Mouse (Mus musculus) adrenal gland (tissue): ENCODE data around the gene Sema3b.

ENCODE experiments used
- intact Hi-C: fragments of 180-260 bp; cut with DNase I; formaldehyde crosslinking; loops from one replicate; pipeline ENCODE4 v1.15.1; 2025
- long read RNA-seq, 2 experiments: library from polyadenylated mRNA; unstranded; transcript quantifications; one replicate each; pipeline ENCODE4 v2.0.0; 2020; ENCODE audit warnings: borderline replicate concordance in 1 of 2; ENCODE audit not compliant: insufficient replicate concordance in 1 of 2

The Sema3b gene
- long read RNA-seq, experiment 1, partial matches to known transcripts, result 1 of 2 reads
- long read RNA-seq, experiment 1, other reads (novel, unspliced or antisense), result 0 of 2 reads
- long read RNA-seq, experiment 2, partial matches to known transcripts, result 1 of 2 reads
- long read RNA-seq, experiment 2, other reads (novel, unspliced or antisense), result 1 of 2 reads

DNA sequence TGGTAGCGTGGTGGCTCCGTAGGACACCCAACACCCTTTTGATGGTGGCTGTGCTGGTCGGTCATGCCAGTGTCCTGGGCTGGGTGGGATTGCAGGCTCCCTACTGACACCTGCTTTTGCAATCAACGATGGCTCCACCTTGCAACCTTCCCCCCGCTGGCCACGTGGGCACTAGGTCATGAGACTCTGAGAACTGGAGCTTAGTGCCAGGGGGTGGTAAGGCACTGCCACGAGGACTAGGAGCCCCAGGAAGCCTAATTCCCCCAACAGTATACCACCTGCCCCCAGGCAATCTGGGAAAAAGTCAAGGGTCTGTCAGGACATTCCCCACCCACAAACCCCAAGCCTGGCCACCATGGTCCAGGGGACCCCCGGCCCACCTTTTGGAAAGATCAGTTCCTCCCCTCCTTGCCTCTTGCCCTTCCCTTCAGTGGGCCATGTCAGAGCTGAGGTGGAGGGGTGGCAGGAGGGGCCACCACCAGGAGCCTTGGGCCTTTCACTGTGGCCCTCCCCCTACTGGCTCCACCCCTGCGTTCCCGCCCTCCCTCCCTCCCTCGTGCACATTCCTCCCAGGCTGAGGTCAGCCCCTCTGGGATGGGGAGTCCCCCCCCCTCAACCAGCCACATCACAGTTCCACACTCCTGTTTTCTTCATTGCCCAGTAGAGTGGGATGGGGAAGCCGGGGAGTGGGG is at the start of gene Sema3b:
Gene Sema3b (minus strand): TSS at position 489 of the 692 bp plus-strand sequence.
- intact Hi-C loops, result no loop called here

DNA sequence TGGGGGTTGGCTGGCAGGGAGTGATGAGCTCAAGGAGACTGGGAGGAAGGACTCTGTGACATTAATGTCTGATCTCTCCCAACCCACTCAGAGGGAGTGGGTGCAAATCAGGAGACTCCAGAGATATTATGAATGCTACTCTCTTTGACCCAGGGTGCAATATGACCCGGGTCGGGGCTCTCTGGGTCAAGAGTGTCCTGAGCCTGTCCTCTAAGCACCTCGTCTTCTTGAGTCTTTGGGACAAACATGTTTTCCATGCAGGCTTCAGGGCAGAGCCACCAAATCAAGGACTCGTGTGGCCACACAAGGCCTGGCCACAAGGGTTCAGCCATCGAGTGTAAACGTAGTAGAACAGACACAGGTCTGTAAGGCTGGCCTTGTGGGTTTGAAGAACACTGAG is 49.1 kb upstream of the Sema3b start:
- intact Hi-C loops, result no loop called here

GRCm38 (mm10) chr9:107657144-107657543 is 48.1 kb upstream of the Sema3b start:
- intact Hi-C loops, result no loop called here

DNA sequence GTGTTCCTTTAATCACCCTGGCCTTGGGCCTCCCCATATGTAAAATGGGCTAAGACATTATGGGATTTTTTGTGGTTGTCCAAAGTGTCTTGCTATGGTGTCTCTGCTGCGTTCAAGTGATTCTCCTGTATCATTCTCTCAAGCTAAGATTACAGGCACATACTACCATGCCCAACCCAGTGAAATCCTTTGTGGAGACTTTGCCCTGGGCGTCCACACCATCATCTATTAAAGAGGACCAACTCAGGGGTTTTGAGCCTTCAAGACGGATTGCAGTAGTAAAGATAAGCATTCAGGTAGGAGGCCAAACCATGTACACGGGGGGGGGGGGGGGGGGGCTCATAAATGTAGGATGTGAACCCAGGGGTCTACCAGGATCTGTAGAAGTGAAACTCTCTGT is 45.6 kb upstream of the Sema3b start:
- intact Hi-C loops, result no loop called here

- intact Hi-C loops, result no loop called here
Measured at GRCm38 (mm10) chr9:107653474-107653873, 44.4 kb upstream of the Sema3b start.

DNA sequence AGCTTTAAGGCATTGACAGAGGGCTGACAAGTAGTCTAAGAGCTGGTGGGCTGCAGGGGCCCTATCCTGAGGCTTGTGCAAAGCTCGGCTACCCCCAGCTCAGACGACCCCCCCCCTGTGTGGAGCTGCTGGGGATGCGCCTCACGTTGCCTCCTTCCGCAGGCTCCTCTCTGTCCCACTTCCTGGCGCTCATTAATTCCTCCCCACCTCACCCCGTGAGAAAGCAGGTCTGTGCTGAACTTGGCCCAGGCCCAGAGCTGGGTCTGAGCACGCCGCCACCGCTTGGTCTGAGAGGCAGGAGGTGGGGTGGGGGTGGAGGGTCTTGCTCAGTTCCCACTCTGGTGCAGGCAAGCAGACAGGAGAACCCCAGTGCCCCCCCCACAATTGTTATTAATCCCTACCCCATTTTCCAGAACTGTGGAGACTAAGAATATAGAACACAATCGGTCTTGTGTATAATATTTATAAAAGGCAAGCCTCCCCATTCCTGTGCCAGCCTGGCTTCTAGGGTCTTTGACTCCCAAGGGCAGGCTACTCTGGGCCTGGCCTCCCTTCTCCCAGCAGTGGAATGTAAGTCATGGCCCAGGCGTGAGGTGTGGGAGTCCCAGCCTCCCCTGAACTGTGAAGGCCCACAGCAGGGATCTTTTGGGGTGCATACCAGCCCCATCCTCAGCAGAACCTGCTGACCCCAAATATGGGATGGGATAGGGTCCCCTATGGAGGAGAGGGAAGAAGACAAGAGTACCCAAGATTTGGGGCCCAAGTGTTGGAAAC is 41.9 kb upstream of the Sema3b start:
- intact Hi-C loops, result no loop called here

DNA sequence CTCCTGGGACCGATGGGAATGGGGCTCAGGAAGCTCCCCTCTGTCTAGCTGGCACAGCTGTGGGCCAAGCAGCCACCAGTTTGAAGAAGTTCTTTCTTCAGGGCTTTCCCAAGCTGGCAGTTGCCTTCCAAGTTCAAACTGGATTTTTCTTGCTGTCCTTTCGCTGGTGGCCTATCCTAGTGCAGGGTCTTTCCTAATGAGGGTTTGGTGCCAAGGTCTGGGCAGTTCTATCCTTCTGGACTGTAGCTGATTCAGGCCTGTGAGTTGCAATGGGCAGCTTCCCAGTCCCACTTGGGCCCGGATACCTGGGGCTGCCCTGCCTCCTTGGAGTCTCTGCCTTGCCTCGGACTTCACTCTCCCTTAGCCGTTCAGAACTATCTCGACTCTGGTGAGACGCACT is 41.2 kb upstream of the Sema3b start:
- intact Hi-C loops, result no loop called here

GRCm38 (mm10) chr9:107648767-107649166 is 39.7 kb upstream of the Sema3b start:
- intact Hi-C loops, result no loop called here

- intact Hi-C loops, result no loop called here
Measured at GRCm38 (mm10) chr9:107646975-107647374, 37.9 kb upstream of the Sema3b start.

DNA sequence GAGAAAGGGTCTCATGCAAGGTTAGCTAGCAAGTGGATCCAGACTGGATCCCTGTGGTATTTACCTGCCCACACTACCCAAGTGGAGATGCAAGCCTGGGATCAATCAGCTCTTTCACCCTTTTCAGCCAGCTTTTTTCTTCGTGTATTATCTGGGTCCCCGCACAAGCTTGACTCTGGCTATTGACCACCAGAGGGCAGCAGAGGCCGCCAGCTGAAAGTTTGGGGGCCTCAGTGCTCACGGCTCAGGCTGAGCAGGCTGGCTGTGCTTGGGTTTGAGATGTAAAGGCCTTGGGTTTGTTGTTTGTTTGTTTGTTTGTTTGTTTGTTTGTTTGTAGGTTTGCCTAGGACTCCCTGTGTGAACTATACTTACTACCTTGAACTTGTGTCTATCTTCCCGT is 36.5 kb upstream of the Sema3b start:
- intact Hi-C loops, result loop anchor here (1.0 kb wide), 2 partner anchors 31 to 43 kb away; no protein-coding TSS in a partner anchor

- intact Hi-C loops, result loop anchor here (1.0 kb wide), 2 partner anchors 31 to 43 kb away; no protein-coding TSS in a partner anchor
Measured at GRCm38 (mm10) chr9:107645153-107645510, 36.1 kb upstream of the Sema3b start.

DNA sequence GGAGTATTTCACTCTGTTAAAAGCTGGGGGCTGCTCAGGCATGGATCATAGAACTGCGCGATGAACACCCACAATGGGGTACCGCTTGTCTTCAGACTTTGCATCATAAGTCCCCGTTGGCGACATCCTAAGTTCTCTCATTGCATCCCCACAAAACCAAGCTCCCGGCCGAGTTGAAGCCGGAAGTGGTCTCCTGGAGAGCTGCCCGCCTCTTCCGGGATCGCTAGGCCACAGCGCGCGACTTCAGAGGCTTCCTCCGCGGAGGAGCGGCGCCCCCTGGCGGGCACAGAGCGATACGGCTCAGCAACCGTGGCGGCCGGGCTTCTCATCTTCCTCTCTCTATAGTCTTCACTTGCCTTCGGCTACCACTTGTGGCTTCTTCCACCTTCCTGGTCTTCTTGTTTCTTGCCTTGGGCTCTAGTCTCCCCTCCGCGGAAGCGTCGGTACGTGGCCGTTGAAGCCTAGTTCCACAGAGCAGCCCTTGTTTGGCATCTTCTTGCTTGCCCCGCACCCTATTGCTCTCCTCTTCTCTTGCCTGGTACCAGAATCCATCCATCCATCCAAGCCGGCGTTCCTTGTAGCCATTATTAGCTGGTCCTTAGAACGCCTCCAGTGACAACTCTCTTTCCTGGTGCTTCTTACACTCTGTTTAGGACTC is 35.6 kb upstream of the Sema3b start:
- intact Hi-C loops, result loop anchor here (1.0 kb wide), 2 partner anchors 32 to 42 kb away; no protein-coding TSS in a partner anchor

DNA sequence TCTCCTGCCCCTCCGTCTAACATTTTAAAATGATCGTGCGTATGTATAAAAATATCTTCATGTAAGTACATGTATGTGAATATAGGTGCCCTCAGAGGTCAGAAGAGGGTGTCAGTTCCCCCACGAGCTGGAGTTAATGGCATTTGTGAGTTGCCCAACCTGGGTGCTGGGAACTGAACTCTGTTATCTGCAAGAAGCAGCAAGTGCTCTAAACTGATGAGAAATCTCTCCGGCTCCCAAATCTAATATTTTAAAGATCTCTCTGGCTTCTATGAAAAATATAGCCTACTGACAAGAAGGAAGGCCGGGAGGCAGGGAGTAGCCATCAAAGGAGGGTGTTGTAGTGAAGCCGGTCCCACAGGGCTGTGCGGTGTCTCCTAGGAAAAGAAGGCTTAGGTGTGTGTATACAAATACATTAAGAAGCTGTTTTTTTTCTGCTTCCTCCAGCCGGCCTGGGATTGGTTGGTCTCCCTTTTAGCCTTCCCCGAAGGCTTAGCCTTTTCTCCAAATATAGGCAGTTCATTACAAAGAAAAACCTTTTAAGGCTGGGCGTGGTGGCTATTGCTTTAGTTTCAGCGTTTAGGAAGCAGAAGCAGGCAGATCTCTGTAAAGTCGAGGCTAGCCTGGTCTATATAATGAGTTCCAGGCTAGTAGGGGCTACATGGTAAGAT is 34.6 kb upstream of the Sema3b start:
- intact Hi-C loops, result no loop called here

GRCm38 (mm10) chr9:107641666-107642065 is 32.6 kb upstream of the Sema3b start:
- intact Hi-C loops, result no loop called here

GRCm38 (mm10) chr9:107640257-107640772 is 31.3 kb upstream of the Sema3b start:
- intact Hi-C loops, result no loop called here

DNA sequence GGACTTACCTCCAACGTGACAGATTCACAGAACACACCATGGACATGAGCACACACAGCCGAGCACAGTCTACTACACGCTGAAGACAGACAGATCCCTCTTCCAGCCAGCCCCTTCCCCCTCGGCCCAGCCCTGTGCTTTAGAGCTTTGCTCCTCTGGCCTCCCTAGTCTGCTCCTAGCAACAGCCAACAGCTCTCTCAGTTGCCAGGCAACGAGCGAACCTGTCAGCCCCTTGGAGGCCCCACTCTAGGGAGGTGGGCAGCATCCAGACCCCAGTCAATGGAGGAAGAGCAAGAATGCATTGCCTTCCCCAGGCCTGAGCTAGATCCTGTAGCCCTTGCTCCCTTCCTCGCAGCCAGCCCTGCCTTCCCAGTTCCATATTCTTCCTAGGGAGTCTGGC is 28.0 kb upstream of the Sema3b start:
- intact Hi-C loops, result no loop called here

DNA sequence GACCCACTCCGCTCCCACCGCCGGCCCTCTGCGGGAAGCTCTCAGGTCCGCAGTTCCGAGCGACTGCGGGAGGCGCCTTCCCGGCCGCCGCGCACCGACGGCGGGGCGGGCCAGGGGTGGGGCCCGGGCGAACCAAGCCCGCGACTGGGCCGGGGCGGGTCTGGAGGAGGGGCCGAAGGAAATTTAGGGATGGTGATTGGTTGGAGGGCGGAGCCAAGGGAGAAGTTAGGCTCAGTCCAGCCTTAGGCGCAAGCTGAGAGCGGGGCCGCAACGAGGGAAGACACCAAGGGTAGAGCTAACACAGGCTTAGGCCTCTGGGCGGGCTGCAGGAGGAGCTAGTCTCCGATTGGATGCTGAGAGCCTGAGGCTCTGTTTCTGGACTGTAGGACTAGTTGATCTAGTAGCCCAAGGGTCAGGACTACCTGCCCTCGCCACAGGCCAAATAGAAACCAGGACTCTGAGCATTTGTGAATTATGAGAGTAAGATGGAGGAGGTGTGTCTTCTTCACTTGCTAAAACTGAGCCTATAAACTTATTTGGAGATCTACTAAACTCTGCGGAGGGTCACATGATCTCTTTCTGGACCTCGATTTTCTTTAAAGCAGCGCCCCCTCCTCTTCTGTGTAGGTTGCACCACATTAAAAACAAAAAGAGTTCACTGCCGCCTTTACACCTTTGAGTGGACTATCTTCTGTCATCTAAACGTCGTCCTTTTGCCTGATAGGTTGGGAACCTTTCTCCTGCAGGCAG is 26.4 kb upstream of the Sema3b start, which contains the start of gene Gnai2:
Gene Gnai2 (minus strand): TSS at position 89 of the 750 bp plus-strand sequence.
- intact Hi-C loops, result no loop called here

DNA sequence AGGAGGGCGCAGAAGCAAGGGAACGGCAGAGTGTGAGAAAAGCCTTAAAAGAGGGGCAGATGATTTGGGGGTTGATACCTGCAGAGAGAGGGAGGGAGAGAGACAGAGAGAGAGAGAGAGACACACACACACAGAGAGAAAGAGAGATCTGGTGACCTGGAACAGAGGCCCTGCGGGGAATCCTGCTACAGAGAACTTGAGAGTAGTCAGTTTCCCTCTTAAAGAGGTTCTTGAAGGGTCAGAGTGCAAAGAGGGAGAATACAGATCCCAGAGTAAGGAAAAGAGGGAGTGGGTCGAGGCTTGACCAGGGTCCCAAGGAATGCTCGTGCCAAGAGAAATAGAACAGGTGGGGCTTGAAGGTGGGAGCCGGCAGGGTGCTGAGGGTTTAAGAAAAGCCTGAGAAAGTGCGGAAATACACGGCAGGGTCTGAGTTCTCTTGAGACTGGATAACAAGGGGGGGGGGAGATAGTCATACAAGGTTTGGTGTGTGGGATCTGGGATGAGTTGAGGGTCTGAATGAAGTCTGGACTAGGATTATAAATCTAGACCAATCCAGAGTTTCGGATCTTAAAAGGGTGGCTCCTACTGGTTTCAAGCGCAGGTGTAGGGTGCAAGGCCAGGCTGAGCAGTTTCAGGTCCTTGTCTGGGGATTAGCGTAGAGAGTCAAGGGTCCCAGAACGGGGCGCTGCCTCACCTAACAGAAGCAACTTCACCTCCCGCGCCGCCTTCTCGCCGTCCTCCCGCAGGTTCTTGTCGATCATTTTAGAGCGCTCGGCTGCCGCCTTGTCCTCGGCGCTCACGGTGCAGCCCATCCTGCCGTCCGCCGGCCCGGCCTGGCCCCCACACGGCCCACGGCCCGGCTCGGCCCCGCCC is 25.6 kb upstream of the Sema3b start:
- intact Hi-C loops, result no loop called here
